ENCODE assay signal across 31 mouse cellular contexts in the genomic region with DNA sequence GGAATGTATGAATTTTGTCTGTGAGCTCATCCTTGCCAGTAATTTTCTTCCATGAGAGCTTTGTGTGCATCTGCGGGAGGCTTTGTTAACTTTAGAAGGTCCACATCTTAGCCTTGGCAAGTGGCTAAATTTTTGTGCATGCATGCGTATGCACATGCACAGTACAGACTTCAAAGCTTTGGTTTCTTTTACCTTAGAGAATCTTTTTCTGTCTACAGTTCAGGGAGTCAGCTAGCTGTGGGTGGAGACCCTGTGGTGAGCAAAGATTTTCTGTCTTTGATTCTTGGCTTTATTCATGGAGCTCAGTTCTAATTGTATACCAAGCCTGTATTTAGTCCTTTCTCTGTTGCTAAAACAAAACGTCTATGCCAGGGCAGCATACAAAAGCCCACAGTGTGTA. TPM values are rescaled to one million over a fixed set of nuclear protein-coding genes. Genes with fewer than 3 reads are reported as not detected.
DNase-seq lines count a peak whose midpoint lies in the region; ATAC-seq and TF ChIP-seq lines count a peak whose summit lies in the region.
"Had no signal": no experiment of that assay in that cellular context is flagged by ENCODE, and none has a peak within 500 bp of the region (broad histone marks: within the 10 kb centered on the region; RNA-seq: fewer than 3 reads in every experiment).

No protein-coding gene starts in this region.

- no peaks in the 10 kb centered on the region for H3K27me3 ChIP-seq in forebrain, embryonic 12.5 days
- no peaks in the 10 kb centered on the region for H3K27me3 ChIP-seq in forebrain, embryonic 10.5 days (ENCODE audit: poor library complexity, severe bottlenecking)
- H3K27me3 ChIP-seq in forebrain, embryonic 16.5 days (replicated peaks; ENCODE audit: control insufficient read depth, insufficient read depth, low read length) = no peaks in the 10 kb centered on the region
- no peaks in the 10 kb centered on the region for H3K27me3 ChIP-seq in forebrain, embryonic 15.5 days
- H3K27me3 ChIP-seq in embryonic facial prominence, embryonic 15.5 days = no peaks in the 10 kb centered on the region
- H3K27me3 ChIP-seq: CH12.LX; heart, embryonic 13.5 days had no signal

- no peaks in the 10 kb centered on the region for H3K9me3 ChIP-seq in forebrain, embryonic 12.5 days
- no peaks in the 10 kb centered on the region for H3K9me3 ChIP-seq in forebrain, embryonic 10.5 days
- H3K9me3 ChIP-seq in forebrain, embryonic 16.5 days (ENCODE audit: control insufficient read depth, low read length) = no peaks in the 10 kb centered on the region
- H3K9me3 ChIP-seq in forebrain, embryonic 15.5 days = no peaks in the 10 kb centered on the region
- H3K9me3 ChIP-seq in embryonic facial prominence, embryonic 15.5 days (replicated peaks) = no peaks in the 10 kb centered on the region
- H3K9me3 ChIP-seq: G1E; heart, embryonic 10.5 days; heart, embryonic 13.5 days had no signal

- DNase-seq in forebrain, embryonic 10.5 days (ENCODE audit: extremely low spot score, low spot score) = no peak
- no peak for DNase-seq in left cerebral cortex, adult 2 months (ENCODE audit: extremely low spot score in 1 of 2, low spot score in 2 of 2)
- no peak for DNase-seq in left cerebral cortex, adult 9 months (ENCODE audit: low spot score in 2 of 2)
- no peak for DNase-seq in thymus, adult 18-20 months
- DNase-seq: adrenal gland, adult 8-10 months; adrenal gland, postnatal 25 days; B cell, adult 2 months; cerebellum, adult 11 months; cerebellum, adult 2 months; cerebellum, adult 9-11 months; cerebellum, postnatal 25 days; embryo, embryonic 11 days; gastrocnemius, postnatal 10 days; gastrocnemius, postnatal 36 days; heart, adult 2 months; heart, postnatal 14 days; heart, postnatal 4 days; kidney, adult 2 months had no signal

- no peak overlapping the region for H3K4me2 ChIP-seq in forebrain, embryonic 12.5 days
- no peak overlapping the region for H3K4me2 ChIP-seq in forebrain, embryonic 16.5 days (ENCODE audit: low read length)
- no peak overlapping the region for H3K4me2 ChIP-seq in forebrain, embryonic 15.5 days (replicated peaks)
- no peak overlapping the region for H3K4me2 ChIP-seq in embryonic facial prominence, embryonic 15.5 days (replicated peaks)
- H3K4me2 ChIP-seq: heart, embryonic 13.5 days; hindbrain, embryonic 14.5 days had no signal

- H3K4me1 ChIP-seq in forebrain, embryonic 12.5 days = peaks cover 11% of the 10 kb centered on the region
- peaks cover 24% of the 10 kb centered on the region for H3K4me1 ChIP-seq in forebrain, embryonic 10.5 days
- peaks cover 15% of the 10 kb centered on the region for H3K4me1 ChIP-seq in forebrain, embryonic 16.5 days (replicated peaks; ENCODE audit: control insufficient read depth, insufficient read depth, low read length)
- H3K4me1 ChIP-seq in forebrain, embryonic 15.5 days = peaks cover 9% of the 10 kb centered on the region
- peaks cover 4% of the 10 kb centered on the region; the same call in 1 of the 2 replicates for H3K4me1 ChIP-seq in embryonic facial prominence, embryonic 15.5 days

- 0 out of 2 replicates have a peak overlapping the region, but pooled peaks have one; percentile 37 for H3K27ac ChIP-seq in forebrain, embryonic 12.5 days
- no peak overlapping the region for H3K27ac ChIP-seq in forebrain, embryonic 10.5 days
- H3K27ac ChIP-seq in forebrain, embryonic 16.5 days (ENCODE audit: low read length) = no peak overlapping the region
- H3K27ac ChIP-seq in forebrain, embryonic 15.5 days (replicated peaks) = no peak overlapping the region
- peak overlapping the region; percentile 61 for H3K27ac ChIP-seq in left cerebral cortex, adult 2 months
- H3K27ac ChIP-seq in embryonic facial prominence, embryonic 15.5 days (replicated peaks) = no peak overlapping the region
- H3K27ac ChIP-seq: heart, adult 2 months; heart, embryonic 10.5 days; heart, embryonic 13.5 days; hindbrain, embryonic 14.5 days; hindbrain, postnatal 0 days had no signal

- TF ChIP-seq CTCF in left cerebral cortex, adult 2 months (IDR thresholded peaks at IDR 0.05) = no peak

- no peak overlapping the region for H3K4me3 ChIP-seq in forebrain, embryonic 12.5 days (replicated peaks)
- no peak overlapping the region for H3K4me3 ChIP-seq in forebrain, embryonic 10.5 days
- H3K4me3 ChIP-seq in forebrain, embryonic 16.5 days (replicated peaks; ENCODE audit: low read length) = no peak overlapping the region
- H3K4me3 ChIP-seq in forebrain, embryonic 15.5 days = no peak overlapping the region
- H3K4me3 ChIP-seq in left cerebral cortex, adult 2 months = no peak overlapping the region
- H3K4me3 ChIP-seq in embryonic facial prominence, embryonic 15.5 days (replicated peaks) = no peak overlapping the region
- H3K4me3 ChIP-seq: erythroblast, embryonic 14.5 days; heart, adult 2 months; heart, embryonic 10.5 days; heart, embryonic 13.5 days had no signal

- ATAC-seq in forebrain, embryonic 12.5 days (ENCODE audit: low FRiP score) = no peak
- peak; percentile 32; the same call in 1 of the 2 replicates for ATAC-seq in forebrain, embryonic 16.5 days
- ATAC-seq in forebrain, embryonic 15.5 days (replicated peaks) = no peak
- ATAC-seq in embryonic facial prominence, embryonic 15.5 days (ENCODE audit: insufficient number of reproducible peaks, low FRiP score, low TSS enrichment, low read depth) = peak; percentile 47
- ATAC-seq: hindbrain, postnatal 0 days; inflammation-experienced regulatory T-cells, adult 6 months; intestine, embryonic 16.5 days had no signal

- H3K9ac ChIP-seq in forebrain, embryonic 12.5 days = no peak overlapping the region
- H3K9ac ChIP-seq in forebrain, embryonic 16.5 days (replicated peaks; ENCODE audit: low read depth, low read length) = no peak overlapping the region
- no peak overlapping the region for H3K9ac ChIP-seq in forebrain, embryonic 15.5 days (replicated peaks)
- no peak overlapping the region for H3K9ac ChIP-seq in embryonic facial prominence, embryonic 15.5 days
- H3K9ac ChIP-seq: heart, embryonic 13.5 days; hindbrain, embryonic 14.5 days had no signal

- 56% methylated on average over 3 of the region's 3 CpGs for WGBS in forebrain, embryonic 12.5 days
- 82% methylated on average over 3 of the region's 3 CpGs for WGBS in forebrain, embryonic 10.5 days
- 32% methylated on average over 3 of the region's 3 CpGs for WGBS in forebrain, embryonic 16.5 days
- WGBS in forebrain, embryonic 15.5 days = 31% methylated on average over 3 of the region's 3 CpGs
- WGBS in embryonic facial prominence, embryonic 15.5 days = 66% methylated on average over 3 of the region's 3 CpGs

- H3K36me3 ChIP-seq in forebrain, embryonic 12.5 days (replicated peaks) = peaks cover 24% of the 10 kb centered on the region
- H3K36me3 ChIP-seq in forebrain, embryonic 10.5 days (replicated peaks) = peaks cover 53% of the 10 kb centered on the region
- no peaks in the 10 kb centered on the region for H3K36me3 ChIP-seq in forebrain, embryonic 16.5 days (ENCODE audit: control insufficient read depth, insufficient read depth)
- H3K36me3 ChIP-seq in forebrain, embryonic 15.5 days = no peaks in the 10 kb centered on the region
- H3K36me3 ChIP-seq in embryonic facial prominence, embryonic 15.5 days = no peaks in the 10 kb centered on the region

- intact Hi-C loops in left cerebral cortex, adult 2 months (cut with DNase I) = no loop called here

RNA-seq across cellular contexts. Expression of gene Psmg4, which starts 56.0 kb away (rescaled TPM):
- 134 and 141 TPM in 2 replicates for polyA plus RNA-seq in forebrain, embryonic 12.5 days (2016; fragmentation: Nextera tagmentation; extraction: Ambion mirVana)
- polyA plus RNA-seq in forebrain, embryonic 10.5 days (2016; fragmentation: Nextera tagmentation; extraction: Ambion mirVana) = 129 and 133 TPM in 2 replicates
- 82.3 and 89.0 TPM in 2 replicates for polyA plus RNA-seq in forebrain, embryonic 16.5 days (2015; fragmentation: Nextera tagmentation; extraction: Ambion mirVana)
- polyA plus RNA-seq in forebrain, embryonic 15.5 days (2015; fragmentation: Nextera tagmentation; extraction: Ambion mirVana) = 97.3 and 105 TPM in 2 replicates
- 10 to 100 TPM; 19.4 to 20.6 TPM for total RNA-seq in left cerebral cortex, adult 2 months (2021)
- polyA plus RNA-seq in embryonic facial prominence, embryonic 15.5 days (2015; fragmentation: Nextera tagmentation; extraction: Ambion mirVana) = 72.6 and 76.4 TPM in 2 replicates

Comparison
In these comparisons a context has a peak if more than half of its experiments do, and no peak if none do; other contexts are left out.
1. ATAC-seq: peak in forebrain, embryonic 16.5 days (single experiment) and embryonic facial prominence, embryonic 15.5 days (single experiment); none in forebrain, embryonic 12.5 days (single experiment) and forebrain, embryonic 15.5 days (single experiment).
2. H3K27ac ChIP-seq: peak in forebrain, embryonic 12.5 days (single experiment) and left cerebral cortex, adult 2 months (single experiment); none in forebrain, embryonic 10.5 days (single experiment), forebrain, embryonic 16.5 days (single experiment), forebrain, embryonic 15.5 days (single experiment) and embryonic facial prominence, embryonic 15.5 days (single experiment).